Mouse (Mus musculus): ENCODE data around the gene Hspa1l. TPM values are rescaled to one million over a fixed set of nuclear protein-coding genes. Genes with fewer than 3 reads are reported as not detected.
"Not testable (repeated sequence)": the region's sequence is repeated elsewhere in the genome, so short reads cannot be mapped to it uniquely, and the experiment has no call there.

Hspa1l gene
- polyA plus RNA-seq, 1 experiment from 2014 or later = 0.55 TPM

DNA sequence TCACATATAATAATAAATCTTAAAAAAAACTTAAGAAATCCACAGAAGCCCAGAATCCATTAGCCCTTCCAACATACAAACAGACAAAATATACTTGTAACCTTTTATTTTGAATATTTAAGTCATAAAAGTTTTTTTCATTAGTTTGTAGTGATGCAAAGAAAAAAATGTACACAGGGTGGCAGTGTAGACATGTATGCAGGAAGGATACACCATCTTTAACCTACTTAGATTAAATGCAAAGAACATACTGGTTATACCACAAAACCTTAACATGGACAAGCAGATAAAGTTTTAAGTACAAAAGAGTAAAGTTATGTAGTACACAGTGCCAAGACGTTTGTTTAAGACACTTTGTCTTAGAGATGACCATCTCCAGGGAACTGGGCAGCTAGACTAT is 16.2 kb upstream of the Hspa1l start:
- Histone ChIP-seq H3K4me3 (ENCODE audit: low read length) (no peak overlapping the region), H3K4me2 (ENCODE audit: low read depth, low read length) (no peak overlapping the region), H3K4me1 (replicated peaks; ENCODE audit: control insufficient read depth, insufficient read depth, low read length) (peaks cover 8% of the 10 kb centered on the region), H3K27ac (ENCODE audit: low read length) (no peak overlapping the region), H3K36me3 (ENCODE audit: control insufficient read depth, insufficient read depth, low read length) (no peaks in the 10 kb centered on the region), H3K9me3 (ENCODE audit: control insufficient read depth, low read length) (no peaks in the 10 kb centered on the region), H3K9ac (ENCODE audit: low read length) (no peak overlapping the region), H3K27me3 (ENCODE audit: control insufficient read depth, insufficient read depth, low read depth, low read length) (no peaks in the 10 kb centered on the region)
- ATAC-seq (ENCODE audit: low read depth) = no peak
- 23% methylated on average over 1 of the region's 1 CpGs for WGBS

DNA sequence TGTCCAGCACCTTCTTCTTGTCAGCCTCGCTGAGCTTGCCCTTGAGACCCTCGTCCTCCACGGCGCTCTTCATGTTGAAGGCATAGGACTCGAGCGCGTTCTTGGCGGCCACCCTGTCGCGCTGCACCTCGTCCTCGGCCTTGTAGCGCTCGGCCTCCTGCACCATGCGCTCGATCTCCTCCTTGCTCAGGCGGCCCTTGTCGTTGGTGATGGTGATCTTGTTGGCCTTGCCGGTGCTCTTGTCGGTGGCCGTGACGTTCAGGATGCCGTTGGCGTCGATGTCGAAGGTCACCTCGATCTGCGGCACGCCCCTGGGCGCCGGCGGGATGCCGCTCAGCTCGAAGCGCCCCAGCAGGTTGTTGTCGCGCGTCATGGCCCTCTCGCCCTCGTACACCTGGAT is 15.2 kb upstream of the Hspa1l start:
- not testable (repeated sequence) for H3K4me3 ChIP-seq (ENCODE audit: low read length); ATAC-seq (ENCODE audit: low read depth)

DNA sequence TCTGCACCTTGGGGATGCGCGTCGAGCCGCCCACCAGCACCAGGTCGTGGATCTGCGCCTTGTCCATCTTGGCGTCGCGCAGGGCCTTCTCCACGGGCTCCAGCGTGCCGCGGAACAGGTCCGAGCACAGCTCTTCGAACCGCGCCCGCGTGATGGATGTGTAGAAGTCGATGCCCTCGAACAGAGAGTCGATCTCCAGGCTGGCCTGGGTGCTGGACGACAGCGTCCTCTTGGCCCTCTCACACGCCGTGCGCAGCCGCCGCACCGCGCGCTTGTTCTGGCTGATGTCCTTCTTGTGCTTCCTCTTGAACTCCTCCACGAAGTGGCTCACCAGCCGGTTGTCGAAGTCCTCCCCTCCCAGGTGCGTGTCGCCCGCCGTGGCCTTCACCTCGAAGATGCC is 14.5 kb upstream of the Hspa1l start:
- H3K27me3 ChIP-seq (ENCODE audit: control insufficient read depth, insufficient read depth, low read depth, low read length); H3K4me2 ChIP-seq (ENCODE audit: low read depth, low read length); H3K4me1 ChIP-seq (replicated peaks; ENCODE audit: control insufficient read depth, insufficient read depth, low read length); H3K36me3 ChIP-seq (ENCODE audit: control insufficient read depth, insufficient read depth, low read length); H3K9ac ChIP-seq (ENCODE audit: low read length); H3K9me3 ChIP-seq (ENCODE audit: control insufficient read depth, low read length); H3K27ac ChIP-seq (ENCODE audit: low read length); ATAC-seq (ENCODE audit: low read depth); H3K4me3 ChIP-seq (ENCODE audit: low read length): not testable (repeated sequence)
- WGBS = 20% methylated on average over 23 of the region's 40 CpGs

More for the DNA sequence above, 15.2 kb upstream of the Hspa1l start:
- WGBS = 10% methylated on average over 31 of the region's 40 CpGs
- not testable (repeated sequence) for H3K27ac ChIP-seq (ENCODE audit: low read length); H3K4me1 ChIP-seq (replicated peaks; ENCODE audit: control insufficient read depth, insufficient read depth, low read length); H3K27me3 ChIP-seq (ENCODE audit: control insufficient read depth, insufficient read depth, low read depth, low read length); H3K9ac ChIP-seq (ENCODE audit: low read length); H3K36me3 ChIP-seq (ENCODE audit: control insufficient read depth, insufficient read depth, low read length); H3K4me2 ChIP-seq (ENCODE audit: low read depth, low read length); H3K9me3 ChIP-seq (ENCODE audit: control insufficient read depth, low read length)

DNA sequence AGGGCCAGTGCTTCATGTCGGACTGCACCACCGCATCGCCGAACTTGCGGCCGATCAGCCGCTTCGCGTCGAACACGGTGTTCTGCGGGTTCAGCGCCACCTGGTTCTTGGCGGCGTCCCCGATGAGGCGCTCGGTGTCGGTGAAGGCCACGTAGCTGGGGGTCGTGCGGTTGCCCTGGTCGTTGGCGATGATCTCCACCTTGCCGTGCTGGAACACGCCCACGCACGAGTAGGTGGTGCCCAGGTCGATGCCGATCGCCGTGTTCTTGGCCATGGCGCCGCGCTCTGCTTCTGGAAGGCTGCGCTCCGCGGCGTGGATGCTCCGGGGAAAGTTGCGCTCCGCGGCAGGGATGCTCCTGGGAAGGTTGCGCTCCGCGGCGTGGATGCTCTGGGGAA is 13.8 kb upstream of the Hspa1l start:
- not testable (repeated sequence) for H3K27ac ChIP-seq (ENCODE audit: low read length); H3K9ac ChIP-seq (ENCODE audit: low read length); H3K27me3 ChIP-seq (ENCODE audit: control insufficient read depth, insufficient read depth, low read depth, low read length); H3K4me1 ChIP-seq (replicated peaks; ENCODE audit: control insufficient read depth, insufficient read depth, low read length); H3K9me3 ChIP-seq (ENCODE audit: control insufficient read depth, low read length); H3K36me3 ChIP-seq (ENCODE audit: control insufficient read depth, insufficient read depth, low read length)
- Histone ChIP-seq H3K4me3 (ENCODE audit: low read length) (peak overlapping the region; percentile 40), H3K4me2 (ENCODE audit: low read depth, low read length) (peak overlapping the region; percentile 53)
- under 1% methylated on average over 25 of the region's 47 CpGs for WGBS
- peak; percentile 16 for ATAC-seq (ENCODE audit: low read depth)

DNA sequence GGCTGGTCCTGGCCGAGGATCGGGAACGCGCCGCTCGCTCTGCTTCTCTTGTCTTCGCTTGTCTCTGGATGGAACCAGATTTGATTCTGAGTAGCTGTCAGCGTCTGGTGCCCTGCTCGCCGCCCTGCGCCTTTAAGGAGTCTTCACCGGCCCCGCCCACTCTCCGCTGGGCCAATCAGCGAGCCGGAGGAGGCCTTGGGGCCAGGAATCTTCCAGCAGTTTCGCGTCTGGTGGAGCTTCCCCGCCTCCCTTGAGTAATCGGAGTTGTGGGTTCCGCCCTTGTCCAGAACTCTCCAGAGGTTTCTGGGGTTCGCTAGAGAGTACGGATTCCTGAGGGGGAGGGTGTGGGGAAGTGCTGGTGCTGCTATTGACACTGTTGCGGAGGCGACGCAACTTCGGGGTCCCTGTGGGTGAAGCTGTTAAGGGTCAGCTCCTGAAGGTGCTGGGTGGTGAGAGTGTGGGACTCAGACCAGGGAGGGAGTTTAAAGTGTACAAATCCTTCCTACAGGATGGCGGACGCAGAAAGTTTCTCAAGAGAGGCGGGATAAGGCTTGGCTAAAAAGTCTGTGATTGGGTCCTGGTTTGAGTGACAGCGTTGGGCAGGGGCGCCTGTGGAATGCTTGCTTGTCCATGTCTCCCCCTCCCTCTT is 13.2 kb upstream of the Hspa1l start, which contains the start of gene Hspa1b:
TSS of gene Hspa1b (minus strand) at position 109 of the 649 bp plus-strand sequence.
- not testable (repeated sequence) for H3K36me3 ChIP-seq (ENCODE audit: control insufficient read depth, insufficient read depth, low read length); H3K4me1 ChIP-seq (replicated peaks; ENCODE audit: control insufficient read depth, insufficient read depth, low read length); H3K9me3 ChIP-seq (ENCODE audit: control insufficient read depth, low read length); H3K27me3 ChIP-seq (ENCODE audit: control insufficient read depth, insufficient read depth, low read depth, low read length)
- WGBS = under 1% methylated on average over 24 of the region's 32 CpGs
- Histone ChIP-seq H3K9ac (ENCODE audit: low read length) (peak within 1 kb of the TSS; percentile 82), H3K4me2 (ENCODE audit: low read depth, low read length) (peak within 1 kb of the TSS; percentile 63), H3K27ac (ENCODE audit: low read length) (peak within 1 kb of the TSS; percentile 99), H3K4me3 (ENCODE audit: low read length) (peak within 1 kb of the TSS; percentile 64)
- peak; percentile 96 for ATAC-seq (ENCODE audit: low read depth)

DNA sequence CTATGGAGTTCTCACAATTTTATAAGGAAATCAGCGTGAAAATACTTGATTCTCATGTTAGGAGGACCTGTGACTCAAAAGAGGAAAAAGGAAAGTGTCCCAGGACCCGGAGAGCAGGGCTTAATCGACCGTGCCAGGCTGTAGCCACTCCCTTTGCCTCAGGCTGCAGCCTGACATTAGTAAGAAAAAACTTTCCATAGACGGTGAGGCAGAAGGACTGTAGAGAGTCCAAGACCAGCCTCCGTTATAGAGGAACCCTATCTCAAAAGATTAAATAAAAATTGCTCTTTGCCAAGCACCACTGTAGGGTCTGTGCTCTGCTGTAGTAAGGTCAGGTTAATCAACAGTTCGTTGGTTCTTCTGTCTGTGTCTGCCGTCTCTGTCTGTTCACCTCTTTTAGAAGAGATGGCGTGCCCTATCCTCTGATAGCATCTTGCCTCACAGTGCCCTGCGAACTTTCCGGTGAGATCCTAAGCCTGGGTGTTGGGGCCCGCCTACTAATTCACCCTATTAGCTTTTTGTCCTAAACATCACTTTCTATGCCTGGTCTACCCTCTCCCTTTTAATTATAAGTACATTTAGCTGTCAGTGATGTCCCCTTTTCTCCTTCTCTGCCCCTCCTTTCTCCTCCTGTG is 12.5 kb upstream of the Hspa1l start:
- peak overlapping the region; percentile 63 for H3K4me2 ChIP-seq (ENCODE audit: low read depth, low read length)
- H3K36me3 ChIP-seq (ENCODE audit: control insufficient read depth, insufficient read depth, low read length) = no peaks in the 10 kb centered on the region
- H3K4me3 ChIP-seq (ENCODE audit: low read length) = peak overlapping the region; percentile 64
- H3K27me3 ChIP-seq (ENCODE audit: control insufficient read depth, insufficient read depth, low read depth, low read length) = no peaks in the 10 kb centered on the region
- H3K9ac ChIP-seq (ENCODE audit: low read length) = peak overlapping the region; percentile 82
- 11% methylated on average over 12 of the region's 12 CpGs for WGBS
- H3K4me1 ChIP-seq (replicated peaks; ENCODE audit: control insufficient read depth, insufficient read depth, low read length) = peaks cover 9% of the 10 kb centered on the region
- peak overlapping the region; percentile 99 for H3K27ac ChIP-seq (ENCODE audit: low read length)
- no peaks in the 10 kb centered on the region for H3K9me3 ChIP-seq (ENCODE audit: control insufficient read depth, low read length)
- peak; percentile 31 for ATAC-seq (ENCODE audit: low read depth)

DNA sequence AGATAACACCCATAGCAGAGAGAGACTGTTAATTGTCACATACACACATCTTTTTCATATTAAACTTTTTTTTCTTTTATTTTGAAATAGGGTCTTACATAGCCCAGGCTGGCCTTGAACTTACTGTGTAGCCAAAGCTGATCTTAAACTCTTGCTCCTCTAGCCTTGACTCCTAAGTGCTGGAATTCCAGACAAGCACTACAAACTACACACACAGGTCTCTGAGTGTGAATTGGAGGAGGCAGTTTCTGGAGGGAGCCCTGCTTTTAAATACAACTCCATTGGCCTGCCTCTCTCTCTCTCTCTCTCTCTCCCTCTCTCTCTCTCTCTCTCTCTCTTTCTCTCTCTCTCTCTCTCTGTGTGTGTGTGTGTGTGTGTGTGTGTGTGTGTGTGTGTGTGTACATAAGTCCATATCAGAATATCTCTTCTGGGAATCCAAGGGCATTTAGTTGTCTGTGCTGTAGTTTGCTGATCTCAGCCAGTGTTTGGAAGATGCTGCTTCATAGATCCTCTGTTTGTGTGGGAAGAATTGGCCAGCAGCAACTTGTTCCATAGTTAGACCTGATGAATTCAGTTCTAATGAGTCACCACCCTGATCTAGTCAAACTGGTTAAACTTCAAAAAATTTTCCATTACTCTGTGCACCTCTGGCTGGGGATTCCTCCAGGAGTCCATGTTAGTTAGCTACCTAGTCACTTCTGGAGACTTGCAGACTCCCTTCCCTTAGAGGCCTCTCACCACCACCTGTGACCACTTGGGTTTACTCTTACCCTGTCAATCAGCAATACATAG is 11.6 kb upstream of the Hspa1l start:
- Histone ChIP-seq H3K4me3 (ENCODE audit: low read length) (no peak overlapping the region), H3K9me3 (ENCODE audit: control insufficient read depth, low read length) (no peaks in the 10 kb centered on the region), H3K9ac (ENCODE audit: low read length) (no peak overlapping the region), H3K27ac (ENCODE audit: low read length) (no peak overlapping the region), H3K36me3 (ENCODE audit: control insufficient read depth, insufficient read depth, low read length) (no peaks in the 10 kb centered on the region), H3K27me3 (ENCODE audit: control insufficient read depth, insufficient read depth, low read depth, low read length) (no peaks in the 10 kb centered on the region), H3K4me1 (replicated peaks; ENCODE audit: control insufficient read depth, insufficient read depth, low read length) (peaks cover 9% of the 10 kb centered on the region), H3K4me2 (ENCODE audit: low read depth, low read length) (no peak overlapping the region)
- no peak for ATAC-seq (ENCODE audit: low read depth)

DNA sequence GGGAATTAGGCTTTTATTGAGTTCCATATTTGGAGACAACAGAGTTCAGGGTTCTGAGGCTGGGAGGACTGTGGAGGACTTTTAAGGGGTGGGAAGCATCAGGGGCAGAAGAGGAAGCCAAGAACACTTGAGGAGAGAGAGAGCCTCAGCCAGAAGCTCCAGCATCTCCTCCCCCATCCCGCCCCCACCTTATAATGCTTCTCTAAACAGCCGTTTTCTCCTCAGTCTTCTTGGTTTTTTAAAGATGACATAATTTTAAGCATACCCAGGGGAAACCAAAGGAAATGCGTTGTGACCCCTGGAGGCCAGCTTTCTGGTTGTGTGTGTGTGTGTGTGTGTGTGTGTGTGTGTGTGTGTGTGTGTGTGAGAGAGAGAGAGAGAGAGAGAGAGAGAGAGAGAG is 10.4 kb upstream of the Hspa1l start:
- Histone ChIP-seq H3K27ac (ENCODE audit: low read length) (no peak overlapping the region), H3K4me1 (replicated peaks; ENCODE audit: control insufficient read depth, insufficient read depth, low read length) (peaks cover 9% of the 10 kb centered on the region), H3K36me3 (ENCODE audit: control insufficient read depth, insufficient read depth, low read length) (no peaks in the 10 kb centered on the region), H3K4me3 (ENCODE audit: low read length) (no peak overlapping the region), H3K9ac (ENCODE audit: low read length) (no peak overlapping the region), H3K27me3 (ENCODE audit: control insufficient read depth, insufficient read depth, low read depth, low read length) (no peaks in the 10 kb centered on the region), H3K4me2 (ENCODE audit: low read depth, low read length) (no peak overlapping the region), H3K9me3 (ENCODE audit: control insufficient read depth, low read length) (no peaks in the 10 kb centered on the region)
- ATAC-seq (ENCODE audit: low read depth) = no peak
- WGBS = 32% methylated on average over 3 of the region's 3 CpGs

DNA sequence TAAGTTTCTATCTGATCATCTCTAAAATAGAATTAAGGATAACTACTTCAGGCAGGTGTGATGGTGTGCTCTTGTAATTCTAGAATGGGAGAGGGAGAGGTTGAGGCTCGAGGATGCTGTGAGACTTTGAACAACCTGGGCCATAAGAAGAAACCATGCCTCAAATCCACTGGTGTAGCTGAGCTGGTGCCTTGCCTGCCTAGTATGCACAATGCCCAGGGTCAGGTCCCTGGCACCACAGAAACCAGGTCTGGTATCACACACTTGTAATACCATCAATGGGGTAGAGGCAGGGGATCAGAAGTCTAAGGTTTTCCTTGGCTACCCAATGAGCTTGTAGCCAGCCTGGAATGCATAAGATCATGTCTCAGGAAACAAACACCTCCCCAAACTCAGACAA is 9.7 kb upstream of the Hspa1l start:
- Histone ChIP-seq H3K27ac (ENCODE audit: low read length) (no peak overlapping the region), H3K36me3 (ENCODE audit: control insufficient read depth, insufficient read depth, low read length) (no peaks in the 10 kb centered on the region), H3K4me2 (ENCODE audit: low read depth, low read length) (no peak overlapping the region), H3K9ac (ENCODE audit: low read length) (no peak overlapping the region), H3K9me3 (ENCODE audit: control insufficient read depth, low read length) (no peaks in the 10 kb centered on the region), H3K4me1 (replicated peaks; ENCODE audit: control insufficient read depth, insufficient read depth, low read length) (peaks cover 9% of the 10 kb centered on the region), H3K4me3 (ENCODE audit: low read length) (no peak overlapping the region), H3K27me3 (ENCODE audit: control insufficient read depth, insufficient read depth, low read depth, low read length) (peaks cover 7% of the 10 kb centered on the region)
- 76% methylated on average over 1 of the region's 1 CpGs for WGBS
- no peak for ATAC-seq (ENCODE audit: low read depth)

Measured in lung, embryonic 16.5 days (tissue).